19 mouse cellular contexts compared by ENCODE assay signal in genomic region chr13:38088008-38088407, GRCm38 (mm10). TPM values are rescaled to one million over a fixed set of nuclear protein-coding genes. Genes with fewer than 3 reads are reported as not detected.
DNase-seq lines count a peak whose midpoint lies in the region; ATAC-seq and TF ChIP-seq lines count a peak whose summit lies in the region.
"Had no signal": no experiment of that assay in that cellular context is flagged by ENCODE, and none has a peak within 500 bp of the region (broad histone marks: within the 10 kb centered on the region; RNA-seq: fewer than 3 reads in every experiment).

No protein-coding gene starts in this region.

- H3K27ac ChIP-seq in kidney, adult 2 months (ENCODE audit: insufficient read depth, low read depth, low read length), result no peak overlapping the region
- H3K27ac ChIP-seq in intestine, embryonic 14.5 days (ENCODE audit: low read depth), result no peak overlapping the region
- no peak overlapping the region for H3K27ac ChIP-seq in stomach, embryonic 14.5 days (ENCODE audit: low read length)
- H3K27ac ChIP-seq in left cerebral cortex, adult 2 months, result no peak overlapping the region
- H3K27ac ChIP-seq: embryonic facial prominence, embryonic 15.5 days; forebrain, embryonic 10.5 days; heart, embryonic 15.5 days; limb, embryonic 15.5 days; midbrain, embryonic 13.5 days had no signal

- H3K4me2 ChIP-seq in intestine, embryonic 14.5 days (ENCODE audit: low read length), result no peak overlapping the region
- no peak overlapping the region for H3K4me2 ChIP-seq in stomach, embryonic 14.5 days (replicated peaks; ENCODE audit: low read depth, low read length)
- H3K4me2 ChIP-seq: embryonic facial prominence, embryonic 15.5 days; heart, embryonic 15.5 days; limb, embryonic 15.5 days; midbrain, embryonic 13.5 days had no signal

- no peak for TF ChIP-seq POLR2A in kidney, adult 2 months (IDR thresholded peaks at IDR 0.05; ENCODE audit: low read depth, low read length)

- no peak for TF ChIP-seq CTCF in kidney, adult 2 months (conservative IDR thresholded peaks at IDR 0.05; ENCODE audit: insufficient read depth, insufficient read length, low read depth, low read length)
- TF ChIP-seq CTCF in left cerebral cortex, adult 2 months (IDR thresholded peaks at IDR 0.05), result no peak

- peak; percentile 46 for DNase-seq in kidney, adult 2 months
- no peak for DNase-seq in kidney, adult 18-20 months
- no peak for DNase-seq in intestine, embryonic 14.5 days (ENCODE audit: low spot score)
- peak; percentile 18 for DNase-seq in kidney, postnatal 10 days
- no peak for DNase-seq in gastrocnemius, postnatal 14 days
- DNase-seq in lung, adult 18-20 months, result no peak
- no peak for DNase-seq in left cerebral cortex, adult 2 months (ENCODE audit: extremely low spot score in 1 of 2, low spot score in 2 of 2)
- DNase-seq: adrenal gland, postnatal 36 days; cerebellum, adult 11-12 months; cerebellum, postnatal 36 days; heart, postnatal 4 days; lung, postnatal 10 days had no signal

- no peaks in the 10 kb centered on the region for H3K9me3 ChIP-seq in intestine, embryonic 14.5 days (ENCODE audit: control insufficient read depth, low read length)
- no peaks in the 10 kb centered on the region for H3K9me3 ChIP-seq in stomach, embryonic 14.5 days (ENCODE audit: control insufficient read depth, low read depth, low read length)
- H3K9me3 ChIP-seq: embryonic facial prominence, embryonic 15.5 days; forebrain, embryonic 10.5 days; heart, embryonic 15.5 days; limb, embryonic 15.5 days; midbrain, embryonic 13.5 days had no signal

- no peaks in the 10 kb centered on the region for H3K27me3 ChIP-seq in kidney, adult 2 months (replicated peaks; ENCODE audit: control insufficient read depth, insufficient read depth, low read length)
- H3K27me3 ChIP-seq in intestine, embryonic 14.5 days (replicated peaks; ENCODE audit: control insufficient read depth, insufficient read depth, low read length), result no peaks in the 10 kb centered on the region
- no peaks in the 10 kb centered on the region for H3K27me3 ChIP-seq in stomach, embryonic 14.5 days (ENCODE audit: control insufficient read depth, insufficient read depth, low read length)
- H3K27me3 ChIP-seq: embryonic facial prominence, embryonic 15.5 days; heart, embryonic 15.5 days; limb, embryonic 15.5 days; midbrain, embryonic 13.5 days had no signal

- no peak overlapping the region for H3K4me3 ChIP-seq in kidney, adult 2 months (ENCODE audit: insufficient read depth, low read depth, low read length)
- H3K4me3 ChIP-seq in intestine, embryonic 14.5 days (ENCODE audit: low read depth, low read length), result no peak overlapping the region
- H3K4me3 ChIP-seq in stomach, embryonic 14.5 days (ENCODE audit: low read depth, low read length), result no peak overlapping the region
- no peak overlapping the region for H3K4me3 ChIP-seq in left cerebral cortex, adult 2 months
- H3K4me3 ChIP-seq: embryonic facial prominence, embryonic 15.5 days; forebrain, embryonic 10.5 days; heart, embryonic 15.5 days; limb, embryonic 15.5 days; midbrain, embryonic 13.5 days had no signal

- intact Hi-C loops in gastrocnemius, postnatal 14 days (cut with DNase I; ENCODE audit: low total_unique reads), result no loop called here
- intact Hi-C loops in left cerebral cortex, adult 2 months (cut with DNase I), result no loop called here

- H3K9ac ChIP-seq in intestine, embryonic 14.5 days (ENCODE audit: low read length), result no peak overlapping the region
- H3K9ac ChIP-seq in stomach, embryonic 14.5 days (replicated peaks; ENCODE audit: low read depth, low read length), result no peak overlapping the region
- H3K9ac ChIP-seq: embryonic facial prominence, embryonic 15.5 days; heart, embryonic 15.5 days; limb, embryonic 15.5 days; midbrain, embryonic 13.5 days had no signal

- no peaks in the 10 kb centered on the region for H3K36me3 ChIP-seq in kidney, adult 2 months (ENCODE audit: control insufficient read depth, insufficient read depth, low read length)
- no peaks in the 10 kb centered on the region for H3K36me3 ChIP-seq in intestine, embryonic 14.5 days (ENCODE audit: control insufficient read depth, insufficient read depth, low read length)
- H3K36me3 ChIP-seq in stomach, embryonic 14.5 days (ENCODE audit: control insufficient read depth, insufficient read depth, low read length), result no peaks in the 10 kb centered on the region
- H3K36me3 ChIP-seq: embryonic facial prominence, embryonic 15.5 days; forebrain, embryonic 10.5 days; heart, embryonic 15.5 days; limb, embryonic 15.5 days; midbrain, embryonic 13.5 days had no signal

- H3K4me1 ChIP-seq in kidney, adult 2 months (ENCODE audit: control insufficient read depth, insufficient read depth, low read length), result no peaks in the 10 kb centered on the region
- peaks cover 7% of the 10 kb centered on the region for H3K4me1 ChIP-seq in intestine, embryonic 14.5 days (replicated peaks; ENCODE audit: control insufficient read depth, insufficient read depth, low read length)
- 0 out of 2 replicates have a peak, but pooled peaks cover 2% of the 10 kb centered on the region for H3K4me1 ChIP-seq in stomach, embryonic 14.5 days (ENCODE audit: control insufficient read depth, insufficient read depth, low read length)
- H3K4me1 ChIP-seq: forebrain, embryonic 10.5 days; limb, embryonic 15.5 days; midbrain, embryonic 13.5 days had no signal

- WGBS in kidney, adult 2 months, result 61% methylated on average over 3 of the region's 3 CpGs
- WGBS in intestine, embryonic 14.5 days, result 52% methylated on average over 3 of the region's 3 CpGs
- 52% methylated on average over 3 of the region's 3 CpGs for WGBS in stomach, embryonic 14.5 days

- peak; percentile 78 for ATAC-seq in intestine, embryonic 14.5 days (replicated peaks; ENCODE audit: low FRiP score, low TSS enrichment, low read depth)
- ATAC-seq in stomach, embryonic 14.5 days (ENCODE audit: insufficient number of reproducible peaks, insufficient read depth, low FRiP score, low read depth), result peak; percentile 50; the same call in 1 of the 2 replicates
- ATAC-seq: hindbrain, embryonic 16.5 days; midbrain, embryonic 13.5 days had no signal

RNA-seq across cellular contexts. Expression of gene Cage1, which starts 51.1 kb away (rescaled TPM):
- 0.23 and 0.28 TPM in 2 replicates for polyA plus RNA-seq in kidney, adult 2 months (2012; rRNA removed)
- 1.1 and 1.3 TPM in 2 replicates for polyA plus RNA-seq in intestine, embryonic 14.5 days (2014; fragmentation: Nextera tagmentation; extraction: Ambion mirVana)
- 1.1 and 1.5 TPM in 2 replicates for polyA plus RNA-seq in stomach, embryonic 14.5 days (2014; fragmentation: Nextera tagmentation; extraction: Ambion mirVana)
- total RNA-seq in gastrocnemius, postnatal 14 days (2021), result under 1 TPM; 0.51 to 0.98 TPM
- total RNA-seq in left cerebral cortex, adult 2 months (2021), result 1 to 10 TPM; 6.2 to 6.3 TPM

RNA-seq across cellular contexts. Expression of gene Riok1, which starts 51.2 kb away (rescaled TPM):
- 7.6 and 8.0 TPM in 2 replicates for polyA plus RNA-seq in kidney, adult 2 months (2012; rRNA removed)
- 47.7 and 53.7 TPM in 2 replicates for polyA plus RNA-seq in intestine, embryonic 14.5 days (2014; fragmentation: Nextera tagmentation; extraction: Ambion mirVana)
- 53.5 and 55.4 TPM in 2 replicates for polyA plus RNA-seq in stomach, embryonic 14.5 days (2014; fragmentation: Nextera tagmentation; extraction: Ambion mirVana)
- 10 to 100 TPM in 1 of 2 experiments, 1 to 10 TPM in 1; 9.2 to 11.9 TPM for total RNA-seq in gastrocnemius, postnatal 14 days (2021)
- total RNA-seq in left cerebral cortex, adult 2 months (2021), result 10 to 100 TPM; 27.7 TPM

Comparison
In these comparisons a context has a peak if more than half of its experiments do, and no peak if none do; other contexts are left out.
1. DNase-seq: peak in kidney, adult 2 months (single experiment) and kidney, postnatal 10 days (single experiment); none in kidney, adult 18-20 months (single experiment), intestine, embryonic 14.5 days (single experiment), gastrocnemius, postnatal 14 days (single experiment), lung, adult 18-20 months (0 of 2) and left cerebral cortex, adult 2 months (0 of 2).